Mouse (Mus musculus): Measurements from ENCODE around the gene Kcna3. TPM values are rescaled to one million over a fixed set of nuclear protein-coding genes. Genes with fewer than 3 reads are reported as not detected.

Gene Kcna3
- polyA plus RNA-seq, 2 experiments = 0.51 to 0.58 TPM

DNA sequence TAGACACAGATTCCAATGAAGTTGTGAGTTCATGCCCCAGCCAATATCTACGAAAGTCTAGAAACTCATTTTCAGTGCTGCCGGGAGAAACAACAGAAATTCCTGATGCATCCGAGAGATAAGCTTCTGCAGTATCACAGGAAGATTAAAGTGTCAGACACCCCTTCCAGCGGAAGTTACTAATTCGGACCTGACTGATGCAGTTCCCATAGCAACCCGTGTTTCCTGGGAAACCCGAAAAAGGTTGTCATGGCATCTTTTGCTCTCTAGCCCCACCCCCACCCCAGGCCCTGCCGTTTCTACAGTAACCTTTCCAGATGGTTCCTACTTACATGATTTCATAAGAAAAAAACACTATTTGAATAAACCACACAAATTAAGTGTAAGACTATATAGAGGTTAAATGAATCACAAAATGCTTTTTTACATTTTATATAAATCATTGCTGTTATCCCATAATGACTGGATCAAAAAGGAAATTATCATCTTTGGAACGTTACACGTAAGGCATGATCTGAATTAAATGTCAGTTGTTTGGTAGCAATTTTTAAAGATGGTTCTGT is 2.8 kb downstream of the Kcna3 start:
- peaks cover 29% of the 10 kb centered on the region for H3K27me3 ChIP-seq (ENCODE audit: control insufficient read depth, insufficient read depth, low read length)
- H3K4me2 ChIP-seq (ENCODE audit: low read depth) = no peak overlapping the region
- no peaks in the 10 kb centered on the region for H3K36me3 ChIP-seq (replicated peaks; ENCODE audit: control insufficient read depth, insufficient read depth, low read depth)
- 22% methylated on average over 10 of the region's 10 CpGs for WGBS (ENCODE audit: insufficient replicate concordance)
- H3K9ac ChIP-seq (replicated peaks) = no peak overlapping the region
- ATAC-seq (ENCODE audit: insufficient read depth) = no peak
- DNase-seq (ENCODE audit: low read depth in 3 of 3, low spot score in 3 of 3) = no peak
- no peak overlapping the region for H3K4me3 ChIP-seq (ENCODE audit: insufficient read depth in 1 of 2, low read depth in 2 of 2, low read length in 2 of 2)
- no peak overlapping the region for H3K27ac ChIP-seq
- H3K4me1 ChIP-seq (replicated peaks; ENCODE audit: control insufficient read depth in 2 of 2, insufficient read depth in 2 of 2, low read length in 1 of 2) = 0 out of 4 replicates have a peak, but pooled peaks cover 0 to 2% of the 10 kb centered on the region in 2 experiments
- no peaks in the 10 kb centered on the region for H3K9me3 ChIP-seq (ENCODE audit: control insufficient read depth, low read length)
- no peak for TF ChIP-seq CTCF (IDR thresholded peaks at IDR 0.05; ENCODE audit: low read depth)
- TF ChIP-seq EP300 (IDR thresholded peaks at IDR 0.05; ENCODE audit: low read depth) = no peak

DNA sequence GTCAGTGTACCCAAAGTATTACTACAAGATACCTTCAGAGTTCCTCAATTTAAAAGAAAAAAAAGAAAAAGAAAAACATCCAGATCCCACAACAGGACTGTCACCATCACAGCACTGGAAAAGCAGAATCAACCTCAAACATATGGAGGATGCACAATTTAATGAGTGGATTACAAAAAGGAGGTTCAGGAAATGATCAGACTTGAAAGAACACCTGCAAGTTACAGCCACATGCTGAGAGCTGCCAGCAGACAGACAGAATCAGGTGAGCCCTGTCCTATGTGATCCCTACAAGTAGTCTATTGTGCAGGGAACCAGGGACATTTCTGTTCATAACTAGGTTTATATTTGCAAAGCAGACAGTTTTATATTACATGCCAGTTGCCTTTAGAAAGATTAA is 3.3 kb downstream of the Kcna3 start:
- no peak for ATAC-seq (ENCODE audit: insufficient read depth)
- Histone ChIP-seq H3K4me3 (ENCODE audit: insufficient read depth in 1 of 2, low read depth in 2 of 2, low read length in 2 of 2) (no peak overlapping the region), H3K9ac (replicated peaks) (no peak overlapping the region), H3K9me3 (ENCODE audit: control insufficient read depth, low read length) (no peaks in the 10 kb centered on the region), H3K4me2 (ENCODE audit: low read depth) (no peak overlapping the region), H3K27ac (no peak overlapping the region), H3K36me3 (replicated peaks; ENCODE audit: control insufficient read depth, insufficient read depth, low read depth) (no peaks in the 10 kb centered on the region), H3K27me3 (ENCODE audit: control insufficient read depth, insufficient read depth, low read length) (peaks cover 29% of the 10 kb centered on the region), H3K4me1 (replicated peaks; ENCODE audit: control insufficient read depth in 2 of 2, insufficient read depth in 2 of 2, low read length in 1 of 2) (0 out of 4 replicates have a peak, but pooled peaks cover 0 to 2% of the 10 kb centered on the region in 2 experiments)
- no peak for DNase-seq (ENCODE audit: low read depth in 3 of 3, low spot score in 3 of 3)
- TF ChIP-seq EP300 (IDR thresholded peaks at IDR 0.05; ENCODE audit: low read depth) = no peak
- no peak for TF ChIP-seq CTCF (IDR thresholded peaks at IDR 0.05; ENCODE audit: low read depth)

DNA sequence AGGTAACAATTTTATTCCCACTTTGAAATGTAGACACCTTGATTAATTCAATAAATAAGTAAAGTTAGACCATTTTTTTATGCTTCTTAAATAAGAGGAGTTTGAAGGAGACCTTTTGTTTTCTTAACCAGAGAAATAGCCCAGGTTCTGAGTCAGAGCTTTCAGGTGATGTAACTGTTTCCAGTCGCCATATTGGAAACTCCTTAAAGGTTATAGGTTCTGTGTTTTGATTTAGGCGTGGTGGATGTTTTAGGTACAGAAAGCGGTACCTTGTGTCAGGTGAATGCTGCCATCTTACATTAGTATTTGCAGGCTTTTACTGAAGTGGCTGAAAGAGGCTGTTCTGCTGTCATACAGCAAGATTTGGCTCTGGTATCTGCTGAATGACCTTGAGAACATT is 4.4 kb downstream of the Kcna3 start:
- TF ChIP-seq EP300 (IDR thresholded peaks at IDR 0.05; ENCODE audit: low read depth) (no peak), CTCF (IDR thresholded peaks at IDR 0.05; ENCODE audit: low read depth) (no peak)
- Histone ChIP-seq H3K27me3 (ENCODE audit: control insufficient read depth, insufficient read depth, low read length) (peaks cover 27% of the 10 kb centered on the region), H3K27ac (no peak overlapping the region), H3K4me2 (ENCODE audit: low read depth) (no peak overlapping the region), H3K4me3 (ENCODE audit: insufficient read depth in 1 of 2, low read depth in 2 of 2, low read length in 2 of 2) (no peak overlapping the region), H3K9me3 (ENCODE audit: control insufficient read depth, low read length) (no peaks in the 10 kb centered on the region), H3K9ac (replicated peaks) (no peak overlapping the region), H3K4me1 (replicated peaks; ENCODE audit: control insufficient read depth in 2 of 2, insufficient read depth in 2 of 2, low read length in 1 of 2) (0 out of 4 replicates have a peak, but pooled peaks cover 0 to 2% of the 10 kb centered on the region in 2 experiments), H3K36me3 (replicated peaks; ENCODE audit: control insufficient read depth, insufficient read depth, low read depth) (no peaks in the 10 kb centered on the region)
- DNase-seq (ENCODE audit: low read depth in 3 of 3, low spot score in 3 of 3) (no peak), ATAC-seq (ENCODE audit: insufficient read depth) (no peak)
- WGBS (ENCODE audit: insufficient replicate concordance) = 50% methylated on average over 3 of the region's 3 CpGs

DNA sequence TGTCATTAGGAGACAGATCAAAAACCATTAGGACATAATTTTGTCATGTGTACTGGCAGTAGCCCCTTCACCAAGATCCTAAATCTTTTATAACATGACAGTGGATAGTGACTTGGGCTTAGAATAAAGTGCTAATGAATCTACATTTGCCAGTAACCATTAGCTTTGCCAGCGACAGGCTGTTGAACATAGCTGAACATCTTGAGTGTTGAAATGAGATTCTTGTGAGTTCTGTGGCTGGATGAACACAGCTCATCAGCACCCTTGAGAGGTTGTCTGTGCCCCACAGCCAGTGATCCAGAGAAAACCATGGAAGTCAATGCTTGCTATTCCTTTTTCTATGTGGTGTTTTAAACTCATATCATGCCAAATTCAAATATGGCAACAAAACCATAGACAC is 5.7 kb downstream of the Kcna3 start:
- DNase-seq (ENCODE audit: low read depth in 3 of 3, low spot score in 3 of 3) (no peak), ATAC-seq (ENCODE audit: insufficient read depth) (no peak)
- no peaks in the 10 kb centered on the region for H3K4me1 ChIP-seq (replicated peaks; ENCODE audit: control insufficient read depth in 2 of 2, insufficient read depth in 2 of 2, low read length in 1 of 2)
- no peak overlapping the region for H3K9ac ChIP-seq (replicated peaks)
- peaks cover 14% of the 10 kb centered on the region for H3K27me3 ChIP-seq (ENCODE audit: control insufficient read depth, insufficient read depth, low read length)
- WGBS (ENCODE audit: insufficient replicate concordance) = 60% methylated on average over 1 of the region's 1 CpGs
- H3K4me2 ChIP-seq (ENCODE audit: low read depth) = no peak overlapping the region
- no peaks in the 10 kb centered on the region for H3K9me3 ChIP-seq (ENCODE audit: control insufficient read depth, low read length)
- H3K27ac ChIP-seq = no peak overlapping the region
- H3K4me3 ChIP-seq (ENCODE audit: insufficient read depth in 1 of 2, low read depth in 2 of 2, low read length in 2 of 2) = no peak overlapping the region
- H3K36me3 ChIP-seq (replicated peaks; ENCODE audit: control insufficient read depth, insufficient read depth, low read depth) = no peaks in the 10 kb centered on the region
- TF ChIP-seq EP300 (IDR thresholded peaks at IDR 0.05; ENCODE audit: low read depth) (no peak), CTCF (IDR thresholded peaks at IDR 0.05; ENCODE audit: low read depth) (no peak)

DNA sequence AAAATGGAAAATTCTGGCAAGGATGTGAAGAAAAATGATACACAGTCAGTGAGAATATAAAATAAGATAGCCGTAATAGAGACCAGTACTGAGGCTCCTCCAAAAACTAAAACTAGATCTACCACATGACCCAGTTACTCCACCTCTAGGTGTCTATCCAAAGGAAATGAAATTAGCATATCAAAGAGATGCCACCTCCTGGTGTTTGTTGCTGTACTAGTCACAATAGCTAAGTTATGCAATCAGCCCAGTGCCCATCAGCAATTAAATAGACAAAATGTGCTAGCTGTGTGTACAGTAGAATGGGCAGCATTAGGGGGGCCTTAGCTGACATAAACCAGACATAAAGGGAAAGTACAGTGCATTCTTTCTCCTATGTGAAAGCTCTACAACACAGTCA is 25.5 kb downstream of the Kcna3 start:
- Histone ChIP-seq H3K27me3 (ENCODE audit: control insufficient read depth, insufficient read depth, low read length) (no peaks in the 10 kb centered on the region), H3K36me3 (replicated peaks; ENCODE audit: control insufficient read depth, insufficient read depth, low read depth) (no peaks in the 10 kb centered on the region), H3K4me1 (replicated peaks; ENCODE audit: control insufficient read depth in 2 of 2, insufficient read depth in 2 of 2, low read length in 1 of 2) (no peaks in the 10 kb centered on the region), H3K9me3 (ENCODE audit: control insufficient read depth, low read length) (no peaks in the 10 kb centered on the region), H3K9ac (replicated peaks) (no peak overlapping the region), H3K4me2 (ENCODE audit: low read depth) (no peak overlapping the region), H3K27ac (no peak overlapping the region), H3K4me3 (ENCODE audit: insufficient read depth in 1 of 2, low read depth in 2 of 2, low read length in 2 of 2) (no peak overlapping the region)
- ATAC-seq (ENCODE audit: insufficient read depth) (no peak), DNase-seq (ENCODE audit: low read depth in 3 of 3, low spot score in 3 of 3) (no peak)
- WGBS (ENCODE audit: insufficient replicate concordance) = 80% methylated on average over 1 of the region's 1 CpGs
- no peak for TF ChIP-seq EP300 (IDR thresholded peaks at IDR 0.05; ENCODE audit: low read depth)
- TF ChIP-seq CTCF (IDR thresholded peaks at IDR 0.05; ENCODE audit: low read depth) = no peak
